Mouse (Mus musculus): ENCODE measurements around the gene Rab5if. TPM values are rescaled to one million over a fixed set of nuclear protein-coding genes. Genes with fewer than 3 reads are reported as not detected.
"Not testable (repeated sequence)": the region's sequence is repeated elsewhere in the genome, so short reads cannot be mapped to it uniquely, and the experiment has no call there.

The Rab5if gene
- polyA plus RNA-seq, 1 experiment from 2014 or later = 139 TPM

- Histone ChIP-seq H3K27ac (no peak overlapping the region), H3K9me3 (no peaks in the 10 kb centered on the region), H3K36me3 (replicated peaks) (no peaks in the 10 kb centered on the region), H3K4me1 (no peaks in the 10 kb centered on the region), H3K9ac (no peak overlapping the region), H3K4me3 (no peak overlapping the region), H3K4me2 (no peak overlapping the region), H3K27me3 (replicated peaks) (no peaks in the 10 kb centered on the region)
- ATAC-seq (replicated peaks) = no peak
- 73% methylated on average over 4 of the region's 4 CpGs for whole genome bisulfite sequencing
Measured at GRCm38 (mm10) chr2:156899184-156899583, 36.3 kb downstream of the Rab5if start.

GRCm38 (mm10) chr2:156901344-156901743 is 38.4 kb downstream of the Rab5if start:
- WGBS = 68% methylated on average over 2 of the region's 2 CpGs
- no peak overlapping the region for H3K9ac ChIP-seq
- H3K36me3 ChIP-seq (replicated peaks) = no peaks in the 10 kb centered on the region
- H3K4me3 ChIP-seq = no peak overlapping the region
- no peak overlapping the region for H3K4me2 ChIP-seq
- no peaks in the 10 kb centered on the region for H3K4me1 ChIP-seq
- H3K27ac ChIP-seq = no peak overlapping the region
- H3K27me3 ChIP-seq (replicated peaks) = no peaks in the 10 kb centered on the region
- H3K9me3 ChIP-seq = no peaks in the 10 kb centered on the region
- no peak for ATAC-seq (replicated peaks)

- no peaks in the 10 kb centered on the region for H3K27me3 ChIP-seq (replicated peaks)
- H3K36me3 ChIP-seq (replicated peaks) = no peaks in the 10 kb centered on the region
- no peak overlapping the region for H3K27ac ChIP-seq
- H3K4me1 ChIP-seq = no peaks in the 10 kb centered on the region
- no peak overlapping the region for H3K9ac ChIP-seq
- no peaks in the 10 kb centered on the region for H3K9me3 ChIP-seq
- H3K4me2 ChIP-seq = no peak overlapping the region
- 81% methylated on average over 6 of the region's 6 CpGs for WGBS
- no peak for ATAC-seq (replicated peaks)
- no peak overlapping the region for H3K4me3 ChIP-seq
Measured at GRCm38 (mm10) chr2:156901883-156902282, 39.0 kb downstream of the Rab5if start.

- WGBS = 81% methylated on average over 4 of the region's 4 CpGs
- H3K9me3 ChIP-seq; H3K27me3 ChIP-seq (replicated peaks); H3K4me2 ChIP-seq; H3K36me3 ChIP-seq (replicated peaks); H3K27ac ChIP-seq; H3K4me1 ChIP-seq; ATAC-seq (replicated peaks); H3K9ac ChIP-seq; H3K4me3 ChIP-seq: not testable (repeated sequence)
Measured at GRCm38 (mm10) chr2:156902411-156902810, 39.5 kb downstream of the Rab5if start.

- Histone ChIP-seq H3K4me3 (no peak overlapping the region), H3K9ac (no peak overlapping the region), H3K27me3 (replicated peaks) (no peaks in the 10 kb centered on the region), H3K9me3 (no peaks in the 10 kb centered on the region), H3K27ac (no peak overlapping the region), H3K4me2 (no peak overlapping the region), H3K4me1 (no peaks in the 10 kb centered on the region), H3K36me3 (replicated peaks) (no peaks in the 10 kb centered on the region)
- no peak for ATAC-seq (replicated peaks)
- WGBS = 31% methylated on average over 2 of the region's 2 CpGs
Measured at GRCm38 (mm10) chr2:156903367-156903766, 40.4 kb downstream of the Rab5if start.

GRCm38 (mm10) chr2:156904976-156905717 is 42.2 kb downstream of the Rab5if start:
- no peaks in the 10 kb centered on the region for H3K27me3 ChIP-seq (replicated peaks)
- no peaks in the 10 kb centered on the region for H3K36me3 ChIP-seq (replicated peaks)
- no peak overlapping the region for H3K4me2 ChIP-seq
- no peaks in the 10 kb centered on the region for H3K9me3 ChIP-seq
- 32% methylated on average over 6 of the region's 6 CpGs for WGBS
- no peaks in the 10 kb centered on the region for H3K4me1 ChIP-seq
- no peak overlapping the region for H3K4me3 ChIP-seq
- H3K9ac ChIP-seq = no peak overlapping the region
- no peak for ATAC-seq (replicated peaks)
- no peak overlapping the region for H3K27ac ChIP-seq

GRCm38 (mm10) chr2:156905931-156906330 is 43.0 kb downstream of the Rab5if start:
- not testable (repeated sequence) for H3K27me3 ChIP-seq (replicated peaks); H3K9me3 ChIP-seq; H3K9ac ChIP-seq; H3K36me3 ChIP-seq (replicated peaks); H3K4me3 ChIP-seq; H3K27ac ChIP-seq; ATAC-seq (replicated peaks); H3K4me2 ChIP-seq; H3K4me1 ChIP-seq
- 36% methylated on average over 4 of the region's 4 CpGs for WGBS

- Histone ChIP-seq H3K9ac (no peak overlapping the region), H3K4me2 (no peak overlapping the region), H3K9me3 (no peaks in the 10 kb centered on the region), H3K36me3 (replicated peaks) (no peaks in the 10 kb centered on the region), H3K4me3 (no peak overlapping the region), H3K27ac (no peak overlapping the region), H3K27me3 (replicated peaks) (no peaks in the 10 kb centered on the region), H3K4me1 (no peaks in the 10 kb centered on the region)
- 71% methylated on average over 5 of the region's 5 CpGs for WGBS
- ATAC-seq (replicated peaks) = no peak
Measured at GRCm38 (mm10) chr2:156913191-156913590, 50.3 kb downstream of the Rab5if start.

- H3K4me1 ChIP-seq = no peaks in the 10 kb centered on the region
- H3K9me3 ChIP-seq = no peaks in the 10 kb centered on the region
- H3K27ac ChIP-seq = no peak overlapping the region
- 79% methylated on average over 3 of the region's 3 CpGs for WGBS
- ATAC-seq (replicated peaks) = no peak
- no peak overlapping the region for H3K4me2 ChIP-seq
- no peaks in the 10 kb centered on the region for H3K27me3 ChIP-seq (replicated peaks)
- no peak overlapping the region for H3K4me3 ChIP-seq
- no peak overlapping the region for H3K9ac ChIP-seq
- H3K36me3 ChIP-seq (replicated peaks) = no peaks in the 10 kb centered on the region
Measured at GRCm38 (mm10) chr2:156915559-156915958, 52.6 kb downstream of the Rab5if start.

- no peak overlapping the region for H3K4me2 ChIP-seq
- no peak for ATAC-seq (replicated peaks)
- H3K9me3 ChIP-seq = no peaks in the 10 kb centered on the region
- H3K27ac ChIP-seq = no peak overlapping the region
- H3K4me3 ChIP-seq = no peak overlapping the region
- H3K9ac ChIP-seq = no peak overlapping the region
- no peaks in the 10 kb centered on the region for H3K4me1 ChIP-seq
- WGBS = 77% methylated on average over 3 of the region's 3 CpGs
- no peaks in the 10 kb centered on the region for H3K36me3 ChIP-seq (replicated peaks)
- no peaks in the 10 kb centered on the region for H3K27me3 ChIP-seq (replicated peaks)
Measured at GRCm38 (mm10) chr2:156916419-156917125, 53.6 kb downstream of the Rab5if start.

GRCm38 (mm10) chr2:156918562-156918961 is 55.6 kb downstream of the Rab5if start:
- Histone ChIP-seq H3K9me3 (no peaks in the 10 kb centered on the region), H3K36me3 (replicated peaks) (no peaks in the 10 kb centered on the region), H3K4me1 (no peaks in the 10 kb centered on the region), H3K9ac (no peak overlapping the region), H3K27me3 (replicated peaks) (no peaks in the 10 kb centered on the region), H3K4me2 (no peak overlapping the region), H3K4me3 (no peak overlapping the region), H3K27ac (no peak overlapping the region)
- WGBS = 70% methylated on average over 4 of the region's 4 CpGs
- no peak for ATAC-seq (replicated peaks)

GRCm38 (mm10) chr2:156919191-156919590 is 56.3 kb downstream of the Rab5if start:
- not testable (repeated sequence) for H3K9ac ChIP-seq; H3K27ac ChIP-seq; H3K4me3 ChIP-seq; H3K36me3 ChIP-seq (replicated peaks); H3K4me1 ChIP-seq; H3K9me3 ChIP-seq; H3K27me3 ChIP-seq (replicated peaks); H3K4me2 ChIP-seq; ATAC-seq (replicated peaks)
- 94% methylated on average over 11 of the region's 11 CpGs for WGBS

- no peak overlapping the region for H3K4me2 ChIP-seq
- ATAC-seq (replicated peaks) = no peak
Measured at GRCm38 (mm10) chr2:156919796-156920195, 56.9 kb downstream of the Rab5if start.

More at GRCm38 (mm10) chr2:156919796-156920195, 56.9 kb downstream of the Rab5if start:
- Histone ChIP-seq H3K36me3 (replicated peaks) (no peaks in the 10 kb centered on the region), H3K4me3 (no peak overlapping the region), H3K9ac (no peak overlapping the region), H3K27ac (no peak overlapping the region), H3K9me3 (no peaks in the 10 kb centered on the region), H3K27me3 (replicated peaks) (no peaks in the 10 kb centered on the region), H3K4me1 (no peaks in the 10 kb centered on the region)
- WGBS = 78% methylated on average over 2 of the region's 2 CpGs
